Mouse (Mus musculus): Measurements from ENCODE around the gene Btbd9.

Gene Btbd9

GRCm38 (mm10) chr17:30181554-30181953 lies 394.7 kb downstream of the Btbd9 start:
- no peak for DNase-seq (ENCODE audit: low spot score in 2 of 2)

DNA sequence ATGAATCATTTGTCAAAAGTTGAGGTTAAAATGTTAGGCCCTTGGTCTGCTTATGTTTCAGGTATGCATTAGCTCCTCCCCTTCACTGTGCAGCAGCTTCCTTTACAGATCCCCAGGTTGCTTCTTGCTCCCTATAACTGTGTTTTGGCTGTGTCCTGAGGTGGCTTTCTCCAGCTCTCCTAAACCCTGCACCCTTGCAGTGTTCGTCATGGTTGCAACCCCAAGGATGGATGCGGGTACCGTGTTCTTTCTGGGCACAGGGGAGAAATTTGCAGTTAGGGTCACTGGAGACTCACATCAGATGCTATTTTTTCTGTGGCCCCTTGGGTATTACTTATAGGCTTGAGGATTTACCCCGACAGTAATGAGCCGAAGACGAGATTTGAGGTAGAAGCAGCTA lies 396.1 kb downstream of the Btbd9 start:
- DNase-seq (ENCODE audit: low spot score in 2 of 2): no peak

GRCm38 (mm10) chr17:30178402-30178801 lies 397.9 kb downstream of the Btbd9 start:
- no peak for DNase-seq (ENCODE audit: low spot score in 2 of 2)

DNA sequence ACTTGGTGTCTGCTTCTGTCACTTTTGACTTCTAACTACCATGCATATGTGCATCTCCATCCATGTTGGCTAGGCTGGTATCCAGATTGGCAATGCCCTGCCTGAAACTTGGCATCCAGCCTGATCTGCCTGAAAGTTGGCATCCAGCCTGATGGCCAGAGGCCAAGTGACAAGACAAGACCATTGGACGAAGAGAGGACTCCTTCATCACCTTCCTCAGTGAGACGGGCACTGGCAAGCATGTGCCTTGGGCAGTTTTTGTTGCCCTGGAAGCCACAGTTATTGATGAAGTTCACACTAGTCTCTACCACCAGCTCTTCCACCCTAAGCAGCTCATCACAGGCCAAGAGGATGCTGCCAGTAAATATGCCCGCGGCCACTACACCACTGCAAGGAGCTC lies 398.9 kb downstream of the Btbd9 start:
- DNase-seq (ENCODE audit: low spot score in 2 of 2): no peak
